Mouse (Mus musculus) common myeloid progenitor, adult 5-6 weeks (primary cell): ENCODE results near the gene Mif4gd. TPM values are rescaled to one million over a fixed set of nuclear protein-coding genes. Genes with fewer than 3 reads are reported as not detected.
"Not testable (repeated sequence)": the region's sequence is repeated elsewhere in the genome, so short reads cannot be mapped to it uniquely, and the experiment has no call there.

Experiments
- ATAC-seq: replicated peaks from 2 replicates; pipeline ENCODE4 v1.8.0; 2016; ENCODE audit warnings: low read depth, mild to moderate bottlenecking, moderate TSS enrichment, inconsistent platforms; ENCODE audit not compliant: poor library complexity, severe bottlenecking
- total RNA-seq: library from RNA; stranded (forward); fragments of 200-1000, 187-1606 nt; gene quantifications from 2 replicates; pipeline ENCODE4 v1.2.3, GENCODE M21; 2017

The Mif4gd gene
- 20.3 and 26.9 TPM in 2 replicates for total RNA-seq

GRCm38 (mm10) chr11:115612410-115613137 is at the start of gene Mif4gd:
Gene Mif4gd, minus strand, starts transcription at chr11:115612969.
- peak; percentile 84 for ATAC-seq

- no peak for ATAC-seq
Observed at GRCm38 (mm10) chr11:115660376-115660775, 47.6 kb upstream of the Mif4gd start.

- ATAC-seq = no peak
Observed at GRCm38 (mm10) chr11:115658521-115658920, 45.8 kb upstream of the Mif4gd start.

- no peak for ATAC-seq
Observed at GRCm38 (mm10) chr11:115654128-115654527, 41.4 kb upstream of the Mif4gd start.

- ATAC-seq = no peak
Observed at GRCm38 (mm10) chr11:115653194-115653593, 40.4 kb upstream of the Mif4gd start.

- no peak for ATAC-seq
Observed at GRCm38 (mm10) chr11:115651680-115652079, 38.9 kb upstream of the Mif4gd start.

GRCm38 (mm10) chr11:115649706-115650105 is 36.9 kb upstream of the Mif4gd start:
- ATAC-seq = no peak

GRCm38 (mm10) chr11:115647459-115647858 is 34.7 kb upstream of the Mif4gd start:
- ATAC-seq = peak; percentile 51

GRCm38 (mm10) chr11:115646439-115646838 is 33.7 kb upstream of the Mif4gd start:
- ATAC-seq = no peak

GRCm38 (mm10) chr11:115645498-115645897 is 32.7 kb upstream of the Mif4gd start:
- not testable (repeated sequence) for ATAC-seq

- ATAC-seq = no peak
Observed at GRCm38 (mm10) chr11:115644308-115644707, 31.5 kb upstream of the Mif4gd start.

- ATAC-seq = peak; percentile 53
Observed at GRCm38 (mm10) chr11:115643265-115643664, 30.5 kb upstream of the Mif4gd start.

GRCm38 (mm10) chr11:115642705-115643104 is 29.9 kb upstream of the Mif4gd start:
- no peak for ATAC-seq

GRCm38 (mm10) chr11:115641664-115642036 is 28.9 kb upstream of the Mif4gd start:
- no peak for ATAC-seq

- peak; percentile 59 for ATAC-seq
Observed at GRCm38 (mm10) chr11:115640978-115641663, 28.4 kb upstream of the Mif4gd start.

- ATAC-seq = no peak
Observed at GRCm38 (mm10) chr11:115640311-115640828, 27.6 kb upstream of the Mif4gd start.

GRCm38 (mm10) chr11:115639540-115639939 is 26.8 kb upstream of the Mif4gd start:
- ATAC-seq = no peak

GRCm38 (mm10) chr11:115638498-115639409 is 26.0 kb upstream of the Mif4gd start:
- peak; percentile 36 for ATAC-seq

- no peak for ATAC-seq
Observed at GRCm38 (mm10) chr11:115636960-115637359, 24.2 kb upstream of the Mif4gd start.

- ATAC-seq = no peak
Observed at GRCm38 (mm10) chr11:115635484-115635883, 22.7 kb upstream of the Mif4gd start.
